Mouse (Mus musculus): ENCODE data around the gene Eif2b1. TPM values are rescaled to one million over a fixed set of nuclear protein-coding genes. Genes with fewer than 3 reads are reported as not detected.

Gene Eif2b1
- polyA plus RNA-seq, 1 experiment from 2014 or later, result 73.4 TPM

DNA sequence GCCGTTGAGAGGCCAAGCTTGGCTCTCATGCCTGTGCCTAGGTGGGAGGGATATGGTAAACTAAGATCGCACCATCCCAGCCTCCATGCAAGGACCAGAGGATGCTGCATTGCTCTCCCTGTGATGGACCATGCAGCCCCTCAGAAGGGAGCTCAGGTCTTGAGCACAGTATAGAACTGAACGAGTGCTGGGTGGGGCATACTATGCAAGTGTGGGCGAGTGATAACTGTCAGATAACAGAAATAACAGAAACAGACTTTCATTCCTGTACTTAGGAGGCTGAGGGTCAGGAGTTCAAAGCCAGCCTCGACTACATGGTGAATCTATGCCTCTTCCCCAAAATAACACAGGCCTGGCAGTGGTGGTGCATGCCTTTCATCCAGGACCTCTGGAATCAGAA lies 43.9 kb downstream of the Eif2b1 start:
- H3K4me1 ChIP-seq (ENCODE audit: insufficient read depth, low read length), result peaks cover 30% of the 10 kb centered on the region
- H3K27me3 ChIP-seq (ENCODE audit: insufficient read depth, low read length), result no peaks in the 10 kb centered on the region
- H3K27ac ChIP-seq (ENCODE audit: low read length), result no peak overlapping the region
- no peak for ATAC-seq (ENCODE audit: low FRiP score, low TSS enrichment)
- H3K4me3 ChIP-seq (ENCODE audit: low read length), result no peak overlapping the region
- no peaks in the 10 kb centered on the region for H3K9me3 ChIP-seq (ENCODE audit: low read length)
- 74% methylated on average over 5 of the region's 5 CpGs for WGBS
- no peak overlapping the region for H3K4me2 ChIP-seq (replicated peaks; ENCODE audit: low read depth, low read length)
- H3K36me3 ChIP-seq (ENCODE audit: insufficient read depth, low read length), result no peaks in the 10 kb centered on the region
- H3K9ac ChIP-seq (replicated peaks; ENCODE audit: low read length), result no peak overlapping the region

DNA sequence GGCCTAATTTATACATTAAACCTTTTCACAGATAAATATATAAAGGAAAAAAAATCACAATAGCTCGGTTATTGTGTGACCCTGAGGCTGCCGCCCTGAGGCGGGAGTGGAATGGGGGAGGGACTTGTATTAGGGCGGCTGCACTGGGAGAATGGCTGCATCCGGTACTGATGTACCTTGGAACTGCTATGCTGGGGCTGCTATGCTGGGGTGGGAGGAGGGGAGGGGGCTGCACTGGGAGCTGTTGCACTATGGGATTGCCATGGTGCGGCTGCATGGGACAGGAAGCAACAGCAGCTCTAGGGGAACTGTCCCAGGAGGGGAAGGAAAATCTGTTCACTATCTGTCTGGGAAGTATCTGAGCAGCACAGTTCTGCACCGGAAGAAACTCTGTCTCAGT lies 46.5 kb downstream of the Eif2b1 start:
- Histone ChIP-seq H3K4me2 (replicated peaks; ENCODE audit: low read depth, low read length) (0 out of 2 replicates have a peak overlapping the region, but pooled peaks have one; percentile 69), H3K9ac (replicated peaks; ENCODE audit: low read length) (no peak overlapping the region; the same call in 1 of the 2 replicates), H3K4me3 (ENCODE audit: low read length) (no peak overlapping the region), H3K27me3 (ENCODE audit: insufficient read depth, low read length) (no peaks in the 10 kb centered on the region), H3K27ac (ENCODE audit: low read length) (peak overlapping the region; percentile 70; the same call in 1 of the 2 replicates), H3K4me1 (ENCODE audit: insufficient read depth, low read length) (peaks cover 50% of the 10 kb centered on the region), H3K9me3 (ENCODE audit: low read length) (no peaks in the 10 kb centered on the region), H3K36me3 (ENCODE audit: insufficient read depth, low read length) (no peaks in the 10 kb centered on the region)
- WGBS, result 29% methylated on average over 7 of the region's 7 CpGs
- peak; percentile 23; the same call in 1 of the 2 replicates for ATAC-seq (ENCODE audit: low FRiP score, low TSS enrichment)

DNA sequence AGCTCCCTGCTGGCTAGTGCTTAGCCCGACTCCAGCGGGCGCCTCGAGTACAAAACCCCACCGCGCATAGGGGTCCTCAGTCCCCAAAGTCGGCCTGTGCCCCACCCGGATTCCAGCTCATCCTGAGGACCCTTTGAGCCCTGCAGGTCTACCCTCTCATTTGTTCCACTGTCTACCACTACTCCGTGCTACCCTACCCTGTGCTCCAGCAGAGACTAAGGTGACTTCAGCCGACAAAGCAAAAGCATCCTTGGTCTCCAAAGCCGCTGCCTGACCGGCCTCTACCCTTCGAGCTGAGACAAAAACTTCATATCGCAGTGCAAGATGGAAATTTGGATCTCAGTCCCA lies 47.4 kb downstream of the Eif2b1 start:
- H3K4me1 ChIP-seq (ENCODE audit: insufficient read depth, low read length), result peaks cover 45% of the 10 kb centered on the region

DNA sequence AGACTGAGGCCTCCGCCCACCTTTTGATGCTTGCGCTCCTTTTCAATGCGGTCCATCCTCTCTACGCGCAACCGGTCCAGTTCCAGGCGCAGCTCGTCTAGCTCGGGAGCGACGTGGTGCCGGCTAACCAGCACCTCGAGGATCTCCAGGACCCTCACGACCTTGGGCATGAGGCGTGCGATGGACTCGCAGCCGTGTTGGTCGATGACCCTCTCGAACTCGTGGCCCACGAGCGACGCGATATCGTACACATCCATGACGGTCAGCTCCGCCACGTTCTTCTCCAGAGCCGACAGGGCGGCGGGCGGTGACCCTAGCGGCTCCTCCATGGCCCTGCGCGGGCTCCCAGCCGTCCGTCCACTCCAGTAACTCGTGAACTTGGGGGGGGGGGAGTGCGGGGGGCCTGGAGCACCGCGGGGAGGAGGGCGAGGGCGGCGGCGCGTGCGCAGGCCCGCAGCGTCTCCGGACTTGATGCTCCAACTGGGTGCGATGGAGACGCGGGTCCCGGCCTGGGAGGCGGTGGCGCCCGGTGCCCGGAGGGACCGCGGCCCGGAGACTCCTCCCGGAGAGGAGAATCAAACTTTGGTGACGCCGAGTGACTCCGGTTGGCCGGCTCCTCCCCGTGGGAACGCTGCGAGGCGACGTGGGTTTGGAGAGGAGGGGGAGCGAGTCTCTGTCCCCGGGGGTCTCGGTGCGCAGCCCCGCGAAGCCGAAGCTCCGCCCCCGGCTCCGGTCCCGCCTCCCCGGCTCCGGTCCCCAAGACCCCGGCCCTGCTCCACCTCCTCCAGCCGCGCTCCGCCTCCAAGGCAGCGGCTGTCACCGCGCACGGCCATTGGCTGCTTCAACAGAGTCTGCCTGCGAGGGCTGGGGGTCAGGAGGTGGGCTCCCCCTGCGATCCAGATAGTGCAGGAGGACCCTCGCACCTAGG lies 48.0 kb downstream of the Eif2b1 start, which contains the start of gene Rilpl1:
Rilpl1 (minus strand) TSS at position 737 of the 928 bp plus-strand sequence.
- H3K4me1 ChIP-seq (ENCODE audit: insufficient read depth, low read length), result peaks cover 43% of the 10 kb centered on the region
- no peaks in the 10 kb centered on the region for H3K9me3 ChIP-seq (ENCODE audit: low read length)
- under 1% methylated on average over 75 of the region's 96 CpGs for WGBS
- peak within 1 kb of the TSS; percentile 78 for H3K4me3 ChIP-seq (ENCODE audit: low read length)
- H3K9ac ChIP-seq (replicated peaks; ENCODE audit: low read length), result peak within 1 kb of the TSS; percentile 76
- no peaks in the 10 kb centered on the region for H3K36me3 ChIP-seq (ENCODE audit: insufficient read depth, low read length)
- H3K27ac ChIP-seq (ENCODE audit: low read length), result peak within 1 kb of the TSS; percentile 80
- ATAC-seq (ENCODE audit: low FRiP score, low TSS enrichment), result peak; percentile 88
- H3K4me2 ChIP-seq (replicated peaks; ENCODE audit: low read depth, low read length), result peak within 1 kb of the TSS; percentile 69
- H3K27me3 ChIP-seq (ENCODE audit: insufficient read depth, low read length), result no peaks in the 10 kb centered on the region

More for the DNA sequence above, 47.4 kb downstream of the Eif2b1 start:
- 14% methylated on average over 14 of the region's 14 CpGs for WGBS
- H3K9ac ChIP-seq (replicated peaks; ENCODE audit: low read length), result peak overlapping the region; percentile 76
- no peaks in the 10 kb centered on the region for H3K9me3 ChIP-seq (ENCODE audit: low read length)
- no peak for ATAC-seq (ENCODE audit: low FRiP score, low TSS enrichment)
- peak overlapping the region; percentile 69 for H3K4me2 ChIP-seq (replicated peaks; ENCODE audit: low read depth, low read length)
- peak overlapping the region; percentile 70 for H3K27ac ChIP-seq (ENCODE audit: low read length)
- H3K36me3 ChIP-seq (ENCODE audit: insufficient read depth, low read length), result no peaks in the 10 kb centered on the region
- H3K4me3 ChIP-seq (ENCODE audit: low read length), result peak overlapping the region; percentile 78
- no peaks in the 10 kb centered on the region for H3K27me3 ChIP-seq (ENCODE audit: insufficient read depth, low read length)

DNA sequence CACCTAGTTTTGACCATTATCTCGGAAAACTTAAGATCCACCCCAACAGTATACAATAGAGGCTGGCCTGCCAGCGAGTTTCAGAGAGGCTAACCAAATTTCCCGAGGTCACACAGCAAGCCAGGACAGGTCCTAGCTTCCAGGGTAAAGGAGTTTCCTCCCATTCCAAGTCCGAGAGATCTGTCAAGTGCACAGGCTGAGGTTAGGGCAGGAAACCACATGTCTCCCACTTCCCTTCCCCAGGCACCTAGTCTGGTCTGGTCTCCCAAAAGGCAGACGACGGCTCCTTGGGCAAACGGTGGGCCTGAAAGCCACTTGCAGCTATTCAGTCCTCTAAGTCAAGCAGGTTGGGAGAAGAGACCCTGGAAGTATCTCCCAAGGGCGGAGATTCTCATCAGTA lies 49.2 kb downstream of the Eif2b1 start:
- H3K4me2 ChIP-seq (replicated peaks; ENCODE audit: low read depth, low read length), result peak overlapping the region; percentile 69
- ATAC-seq (ENCODE audit: low FRiP score, low TSS enrichment), result no peak
- H3K9ac ChIP-seq (replicated peaks; ENCODE audit: low read length), result peak overlapping the region; percentile 76
- WGBS, result 32% methylated on average over 8 of the region's 8 CpGs
- no peaks in the 10 kb centered on the region for H3K36me3 ChIP-seq (ENCODE audit: insufficient read depth, low read length)
- no peaks in the 10 kb centered on the region for H3K27me3 ChIP-seq (ENCODE audit: insufficient read depth, low read length)
- H3K9me3 ChIP-seq (ENCODE audit: low read length), result no peaks in the 10 kb centered on the region
- H3K4me3 ChIP-seq (ENCODE audit: low read length), result peak overlapping the region; percentile 78
- peaks cover 43% of the 10 kb centered on the region for H3K4me1 ChIP-seq (ENCODE audit: insufficient read depth, low read length)
- peak overlapping the region; percentile 65 for H3K27ac ChIP-seq (ENCODE audit: low read length)

DNA sequence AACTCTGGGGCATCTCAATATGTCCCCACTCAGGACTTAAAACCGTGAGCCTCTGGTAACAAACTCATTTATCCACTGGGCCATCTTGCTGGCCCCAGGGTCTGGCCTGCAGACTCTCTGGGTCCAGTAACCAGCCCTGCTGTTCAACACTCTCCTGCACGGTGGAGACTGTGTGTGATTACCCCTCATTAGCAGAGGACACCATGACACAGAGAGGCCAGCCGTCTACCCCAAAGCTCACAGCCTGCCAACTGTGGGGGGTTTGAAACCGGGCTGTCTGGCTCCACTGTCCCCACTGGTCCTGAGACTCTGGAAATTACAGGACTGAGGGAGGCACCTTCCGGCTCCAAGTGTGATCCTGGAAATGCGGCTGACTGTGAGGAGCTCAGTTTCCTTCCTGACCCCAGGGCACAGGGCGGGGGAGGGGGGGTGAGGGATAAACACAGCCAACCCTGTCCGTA lies 49.7 kb downstream of the Eif2b1 start:
- peak overlapping the region; percentile 78 for H3K4me3 ChIP-seq (ENCODE audit: low read length)
- peak overlapping the region; percentile 60 for H3K9ac ChIP-seq (replicated peaks; ENCODE audit: low read length)
- H3K27ac ChIP-seq (ENCODE audit: low read length), result peak overlapping the region; percentile 65
- H3K4me1 ChIP-seq (ENCODE audit: insufficient read depth, low read length), result peaks cover 43% of the 10 kb centered on the region
- H3K4me2 ChIP-seq (replicated peaks; ENCODE audit: low read depth, low read length), result peak overlapping the region; percentile 69
- 0 out of 2 replicates have a peak, but pooled peaks have one; percentile 14 for ATAC-seq (ENCODE audit: low FRiP score, low TSS enrichment)
- H3K27me3 ChIP-seq (ENCODE audit: insufficient read depth, low read length), result no peaks in the 10 kb centered on the region
- no peaks in the 10 kb centered on the region; the same call in 1 of the 2 replicates for H3K36me3 ChIP-seq (ENCODE audit: insufficient read depth, low read length)
- no peaks in the 10 kb centered on the region for H3K9me3 ChIP-seq (ENCODE audit: low read length)
- WGBS, result 7% methylated on average over 8 of the region's 8 CpGs

DNA sequence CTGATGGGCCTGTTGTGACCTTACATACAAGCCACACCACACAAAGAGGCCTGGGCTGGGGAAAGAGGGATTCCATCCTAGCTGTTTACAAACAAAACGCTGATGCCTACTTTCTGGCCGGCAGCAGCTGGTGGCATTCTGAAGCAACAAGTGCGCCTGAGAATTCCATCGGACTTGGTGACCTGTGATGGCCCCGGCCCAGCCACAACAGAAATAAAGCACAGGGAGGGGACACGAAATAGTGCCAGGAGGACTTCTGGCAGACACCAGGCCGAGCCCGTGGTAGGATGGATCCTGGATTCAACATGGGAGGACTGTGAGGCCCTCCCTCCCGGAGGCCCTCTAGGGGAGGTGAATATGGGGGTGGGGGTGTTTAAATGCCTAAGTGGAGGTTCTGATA lies 50.1 kb downstream of the Eif2b1 start:
- peak overlapping the region; percentile 60 for H3K9ac ChIP-seq (replicated peaks; ENCODE audit: low read length)
- no peak for ATAC-seq (ENCODE audit: low FRiP score, low TSS enrichment)
- H3K27ac ChIP-seq (ENCODE audit: low read length), result peak overlapping the region; percentile 65
- H3K4me3 ChIP-seq (ENCODE audit: low read length), result peak overlapping the region; percentile 78
- H3K27me3 ChIP-seq (ENCODE audit: insufficient read depth, low read length), result no peaks in the 10 kb centered on the region
- H3K36me3 ChIP-seq (ENCODE audit: insufficient read depth, low read length), result peaks cover under 1% of the 10 kb centered on the region
- peaks cover 43% of the 10 kb centered on the region for H3K4me1 ChIP-seq (ENCODE audit: insufficient read depth, low read length)
- peak overlapping the region; percentile 69 for H3K4me2 ChIP-seq (replicated peaks; ENCODE audit: low read depth, low read length)
- WGBS, result 11% methylated on average over 9 of the region's 9 CpGs
- H3K9me3 ChIP-seq (ENCODE audit: low read length), result no peaks in the 10 kb centered on the region

DNA sequence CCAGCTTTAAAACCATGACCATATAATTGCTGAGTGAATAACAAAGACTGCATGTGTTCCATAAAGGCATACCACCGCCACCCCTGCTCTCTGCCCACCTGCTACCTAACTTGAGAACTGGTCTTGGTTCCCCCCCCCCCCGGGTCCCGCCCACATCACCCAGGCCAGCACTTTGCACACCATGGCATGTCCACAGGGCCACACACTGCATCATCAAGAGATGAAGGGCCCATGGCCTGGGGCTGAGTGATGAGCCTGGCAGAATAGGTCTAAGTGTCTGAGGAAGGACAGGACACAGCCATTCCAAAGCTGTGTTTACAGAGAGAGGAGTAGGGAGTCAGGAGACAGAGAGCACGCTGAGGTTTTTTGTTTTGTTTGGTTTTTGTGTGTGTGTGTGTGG lies 50.6 kb downstream of the Eif2b1 start:
- Histone ChIP-seq H3K36me3 (ENCODE audit: insufficient read depth, low read length) (peaks cover 5% of the 10 kb centered on the region), H3K27ac (ENCODE audit: low read length) (peak overlapping the region; percentile 65)

DNA sequence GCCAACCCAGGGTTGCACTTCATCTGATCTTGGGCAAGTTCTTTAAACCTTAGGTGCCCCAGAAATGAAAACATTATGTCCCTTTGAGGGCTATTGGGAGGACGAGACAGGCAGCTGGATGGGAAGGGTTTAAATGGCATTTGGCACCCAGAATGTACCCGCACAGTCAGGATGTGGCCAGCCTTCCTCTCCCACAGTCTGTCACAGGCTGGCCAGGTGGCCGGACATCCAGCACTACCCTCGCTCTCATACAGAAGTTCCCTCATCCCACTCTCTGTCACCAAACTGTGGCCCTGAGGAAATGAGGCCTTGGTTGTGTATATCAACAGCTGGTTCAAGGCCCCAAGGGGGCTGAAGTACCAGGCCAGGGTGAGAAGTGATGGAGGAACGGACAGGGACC lies 54.0 kb downstream of the Eif2b1 start:
- WGBS, result 90% methylated on average over 5 of the region's 5 CpGs
- peaks cover 12% of the 10 kb centered on the region for H3K36me3 ChIP-seq (ENCODE audit: insufficient read depth, low read length)
- no peak overlapping the region for H3K4me2 ChIP-seq (replicated peaks; ENCODE audit: low read depth, low read length)
- no peak overlapping the region for H3K27ac ChIP-seq (ENCODE audit: low read length)
- no peak overlapping the region for H3K9ac ChIP-seq (replicated peaks; ENCODE audit: low read length)
- H3K4me3 ChIP-seq (ENCODE audit: low read length), result no peak overlapping the region
- no peak for ATAC-seq (ENCODE audit: low FRiP score, low TSS enrichment)
- peaks cover 20% of the 10 kb centered on the region for H3K4me1 ChIP-seq (ENCODE audit: insufficient read depth, low read length)
- H3K9me3 ChIP-seq (ENCODE audit: low read length), result peaks cover 4% of the 10 kb centered on the region; the same call in 1 of the 2 replicates
- no peaks in the 10 kb centered on the region for H3K27me3 ChIP-seq (ENCODE audit: insufficient read depth, low read length)

More for the DNA sequence above, 50.6 kb downstream of the Eif2b1 start:
- H3K9me3 ChIP-seq (ENCODE audit: low read length), result peaks cover under 1% of the 10 kb centered on the region; the same call in 1 of the 2 replicates
- peak overlapping the region; percentile 60 for H3K9ac ChIP-seq (replicated peaks; ENCODE audit: low read length)
- H3K27me3 ChIP-seq (ENCODE audit: insufficient read depth, low read length), result no peaks in the 10 kb centered on the region
- peak overlapping the region; percentile 69 for H3K4me2 ChIP-seq (replicated peaks; ENCODE audit: low read depth, low read length)
- H3K4me1 ChIP-seq (ENCODE audit: insufficient read depth, low read length), result peaks cover 43% of the 10 kb centered on the region
- peak overlapping the region; percentile 78 for H3K4me3 ChIP-seq (ENCODE audit: low read length)
- ATAC-seq (ENCODE audit: low FRiP score, low TSS enrichment), result no peak
- 67% methylated on average over 4 of the region's 4 CpGs for WGBS

Measured in kidney, embryonic 16.5 days (tissue).